Mouse (Mus musculus) lung, adult 2 months (tissue): Measurements from ENCODE around the gene Pik3ip1. TPM values are rescaled to one million over a fixed set of nuclear protein-coding genes. Genes with fewer than 3 reads are reported as not detected.

Experiments used
- DNase-seq: peaks from one replicate; pipeline ENCODE4 v3.0.0; 2022
- H3K4me1 ChIP-seq: fragments of 200-500 bp; 2 replicates; pipeline ENCODE4 v1.6.1; 2011; ENCODE audit warnings: low read length; ENCODE audit not compliant: control insufficient read depth, insufficient read depth
- H3K4me3 ChIP-seq: fragments of 200-500 bp; replicated peaks from 2 replicates; pipeline ENCODE3; 2011; ENCODE audit warnings: low read depth, mild to moderate bottlenecking, control low read depth, low read length; ENCODE audit errors: extremely low read depth
- CTCF ChIP-seq: fragments of 200-500 bp; IDR thresholded peaks from 2 replicates; pipeline ENCODE4 v1.5.1; 2011; ENCODE audit warnings: mild to moderate bottlenecking, low read length, control low read depth; ENCODE audit not compliant: insufficient read depth
- POLR2A ChIP-seq: fragments of 200-500 bp; IDR thresholded peaks from 2 replicates; pipeline ENCODE4 v1.6.1; 2011; ENCODE audit warnings: low read depth, mild to moderate bottlenecking, control low read depth, low read length, borderline replicate concordance; ENCODE audit errors: extremely low read depth
- WGBS: fragments of 180-500 bp; shearing (Covaris S2); methylation state at CpG from one replicate; pipeline ENCODE4 v1.1.7; 2018; 5-methylcytosine and 5-hydroxymethylcytosine counted together
- polyA plus RNA-seq: library from polyadenylated mRNA; depleted of rRNA; stranded (reverse); fragments of >200 nt; gene quantifications from 2 replicates; pipeline ENCODE4 v1.2.3, GENCODE M21; 2012

Gene Pik3ip1
- polyA plus RNA-seq, 1 experiment = 23.2 TPM

GRCm38 (mm10) chr11:3290640-3291310, 39.4 kb upstream of the Pik3ip1 start:
- TF ChIP-seq POLR2A (no peak), CTCF (no peak)
- H3K4me1 ChIP-seq = peaks cover 17% of the 10 kb centered on the region
- DNase-seq = peak; percentile 58
- under 1% methylated on average over 50 of the region's 50 CpGs for WGBS
- H3K4me3 ChIP-seq = peak overlapping the region; percentile 83

DNA sequence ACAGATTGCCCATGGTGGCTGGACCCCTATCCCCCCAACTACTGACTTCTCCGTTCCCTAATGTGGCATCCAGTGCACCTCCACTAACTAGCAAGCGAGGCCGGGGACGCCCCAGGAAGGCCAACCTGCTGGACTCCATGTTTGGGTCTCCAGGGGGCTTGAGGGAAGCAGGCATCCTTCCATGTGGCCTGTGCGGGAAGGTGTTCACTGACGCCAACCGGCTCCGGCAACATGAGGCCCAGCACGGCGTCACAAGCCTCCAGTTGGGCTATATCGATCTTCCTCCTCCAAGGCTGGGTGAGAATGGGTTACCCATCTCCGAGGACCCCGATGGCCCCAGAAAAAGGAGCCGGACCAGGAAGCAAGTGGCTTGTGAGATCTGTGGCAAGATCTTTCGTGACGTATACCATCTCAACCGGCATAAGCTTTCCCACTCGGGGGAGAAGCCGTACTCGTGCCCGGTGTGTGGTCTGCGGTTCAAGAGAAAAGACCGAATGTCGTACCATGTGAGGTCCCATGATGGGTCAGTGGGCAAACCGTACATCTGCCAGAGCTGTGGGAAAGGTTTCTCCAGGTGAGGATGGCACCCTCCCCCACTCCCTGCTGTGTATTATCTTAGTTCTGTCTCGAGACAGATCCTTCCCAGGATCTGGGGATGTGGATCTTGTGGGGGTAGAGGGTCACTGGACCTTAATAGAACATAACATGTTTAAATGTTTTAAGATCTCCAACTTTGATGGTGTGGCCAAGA, 38.7 kb upstream of the Pik3ip1 start:
- DNase-seq = no peak
- 12% methylated on average over 26 of the region's 26 CpGs for WGBS

DNA sequence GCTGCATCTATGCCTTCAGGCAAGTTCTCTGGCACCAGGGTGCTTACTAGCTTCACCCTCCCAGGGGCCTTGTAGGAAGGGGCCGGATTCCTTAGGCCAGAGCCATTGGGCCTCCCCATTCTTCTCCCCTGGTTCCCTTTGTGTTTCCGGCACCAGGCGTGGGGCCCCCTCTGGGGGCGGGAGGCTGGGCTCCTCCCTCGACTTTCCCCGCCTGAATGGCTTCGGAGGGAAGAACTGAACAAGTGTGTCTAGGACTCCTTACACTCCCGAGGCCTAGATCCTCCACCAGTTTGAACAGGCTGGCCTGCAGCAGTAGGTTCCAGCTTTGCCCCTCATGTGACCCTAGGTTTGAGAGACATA, 38.2 kb upstream of the Pik3ip1 start:
- 2% methylated on average over 8 of the region's 8 CpGs for WGBS
- Histone ChIP-seq H3K4me3 (peak overlapping the region; percentile 83), H3K4me1 (peaks cover 17% of the 10 kb centered on the region)
- DNase-seq = peak; percentile 58
- no peak for TF ChIP-seq CTCF
- no peak for TF ChIP-seq POLR2A

More for the DNA sequence above, 38.7 kb upstream of the Pik3ip1 start:
- peak overlapping the region; percentile 83 for H3K4me3 ChIP-seq
- peaks cover 17% of the 10 kb centered on the region for H3K4me1 ChIP-seq
- no peak for TF ChIP-seq CTCF
- TF ChIP-seq POLR2A = 0 out of 2 replicates have a peak, but pooled peaks have one; percentile 8

DNA sequence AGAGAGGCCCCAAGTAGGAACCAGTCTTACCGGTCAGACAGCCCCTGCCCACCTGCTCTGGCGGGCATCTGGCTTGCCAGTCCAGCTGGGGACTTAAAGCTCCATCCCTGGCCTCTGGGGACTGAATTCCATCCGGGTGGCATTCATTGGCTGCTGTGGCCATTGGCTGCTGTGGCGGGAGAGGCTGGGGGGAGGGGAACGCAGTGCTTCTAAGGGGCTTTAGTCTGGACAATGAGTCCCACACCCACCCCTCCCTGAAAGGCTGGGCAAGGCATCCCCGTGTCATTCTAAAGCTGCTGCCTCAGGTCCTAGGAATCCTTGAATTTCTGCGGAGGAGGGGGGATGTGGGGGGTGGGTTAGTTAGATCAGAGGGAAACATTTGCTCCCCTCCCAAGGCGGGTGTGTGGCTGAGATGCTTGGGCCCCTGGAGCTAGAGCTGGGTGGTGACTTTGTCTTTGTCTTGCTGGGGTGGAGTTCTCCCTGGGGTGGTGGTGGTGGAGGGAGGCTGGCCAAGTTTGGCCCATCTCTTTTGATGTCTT, 37.4 kb upstream of the Pik3ip1 start:
- TF ChIP-seq CTCF (no peak), POLR2A (no peak)
- DNase-seq = no peak
- 8% methylated on average over 8 of the region's 8 CpGs for WGBS
- Histone ChIP-seq H3K4me1 (peaks cover 17% of the 10 kb centered on the region), H3K4me3 (no peak overlapping the region)

- peaks cover 21% of the 10 kb centered on the region for H3K4me1 ChIP-seq
Observed at GRCm38 (mm10) chr11:3293361-3293760, 36.8 kb upstream of the Pik3ip1 start.

DNA sequence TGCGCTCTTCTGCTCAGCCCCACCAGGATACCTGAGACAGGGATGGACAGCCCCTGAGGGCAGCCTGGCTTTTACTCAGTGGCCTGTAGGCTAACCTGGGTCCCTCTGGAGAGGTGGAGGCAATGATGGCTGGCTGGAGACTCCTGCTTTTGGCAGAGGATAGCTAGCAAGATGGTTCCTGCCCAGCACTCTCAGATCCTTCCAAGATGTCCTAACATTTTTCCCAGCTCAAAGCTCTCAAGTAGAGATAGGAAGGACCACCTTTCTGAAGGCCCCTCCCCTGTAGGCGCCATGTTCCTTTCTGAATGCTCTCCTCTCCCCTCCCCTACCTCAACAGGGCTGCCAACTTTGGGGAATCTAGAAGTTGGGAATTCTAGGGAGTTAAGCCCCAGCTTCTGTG, 35.6 kb upstream of the Pik3ip1 start:
- Histone ChIP-seq H3K4me1 (peaks cover 21% of the 10 kb centered on the region), H3K4me3 (no peak overlapping the region)
- DNase-seq = no peak
- TF ChIP-seq POLR2A = no peak
- TF ChIP-seq CTCF = no peak
- 98% methylated on average over 2 of the region's 2 CpGs for WGBS

More at GRCm38 (mm10) chr11:3293361-3293760, 36.8 kb upstream of the Pik3ip1 start:
- TF ChIP-seq POLR2A (no peak), CTCF (no peak)
- DNase-seq = no peak
- WGBS = 45% methylated on average over 4 of the region's 4 CpGs
- H3K4me3 ChIP-seq = no peak overlapping the region

DNA sequence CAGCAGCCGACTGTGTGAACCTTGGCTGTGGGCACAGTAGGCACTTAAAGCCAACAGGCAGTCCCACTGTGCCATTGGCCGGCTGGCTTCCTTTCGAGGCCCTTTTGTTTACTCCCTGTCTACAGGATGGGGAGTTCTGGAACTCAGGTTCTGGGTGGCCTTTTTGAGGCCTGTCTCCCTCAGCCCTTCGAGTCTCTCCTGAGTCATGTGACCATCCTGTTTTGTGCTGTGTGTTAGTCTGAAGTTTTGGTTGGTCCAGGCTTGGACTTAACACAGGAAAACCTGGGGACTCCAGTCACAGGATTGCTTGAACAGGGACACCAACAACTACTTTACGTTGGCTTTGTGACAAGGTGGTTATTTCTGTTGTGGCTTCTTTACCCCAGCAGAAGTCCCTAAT, 34.1 kb upstream of the Pik3ip1 start:
- DNase-seq = no peak
- H3K4me3 ChIP-seq = no peak overlapping the region
- peaks cover 20% of the 10 kb centered on the region for H3K4me1 ChIP-seq
- TF ChIP-seq CTCF = no peak
- TF ChIP-seq POLR2A = no peak
- 39% methylated on average over 5 of the region's 5 CpGs for WGBS

GRCm38 (mm10) chr11:3297871-3298812, 32.1 kb upstream of the Pik3ip1 start:
- no peak for DNase-seq
- H3K4me1 ChIP-seq = peaks cover 8% of the 10 kb centered on the region; the same call in 1 of the 2 replicates
- TF ChIP-seq POLR2A (no peak), CTCF (no peak)
- 69% methylated on average over 10 of the region's 10 CpGs for WGBS
- H3K4me3 ChIP-seq = no peak overlapping the region

- Histone ChIP-seq H3K4me3 (no peak overlapping the region), H3K4me1 (peaks cover 3% of the 10 kb centered on the region; the same call in 1 of the 2 replicates)
- no peak for DNase-seq
- WGBS = 81% methylated on average over 14 of the region's 14 CpGs
- TF ChIP-seq POLR2A (no peak), CTCF (no peak)
Observed at GRCm38 (mm10) chr11:3298813-3299185, 31.4 kb upstream of the Pik3ip1 start.
